Mouse (Mus musculus) ES-E14 (cell line): ENCODE measurements around the gene Oxgr1. TPM values are rescaled to one million over a fixed set of nuclear protein-coding genes. Genes with fewer than 3 reads are reported as not detected.
A peak's percentile ranks its signal among the peaks of the same experiment; 100 is the strongest.

Experiments used
- DNase-seq: peaks from one replicate; pipeline ENCODE4 v3.0.0-alpha.2; 2013; ENCODE audit warnings: low read depth, low spot score
- H3K27ac ChIP-seq: 2 replicates; pipeline ENCODE4 v1.5.1; 2012; ENCODE audit warnings: low read depth, mild to moderate bottlenecking, low read length, moderate library complexity, mixed read lengths; ENCODE audit not compliant: poor library complexity, insufficient read depth, severe bottlenecking
- H3K36me3 ChIP-seq: 2 replicates; pipeline ENCODE4 v1.6.1; 2012; ENCODE audit warnings: mild to moderate bottlenecking, low read length, moderate library complexity, mixed read lengths; ENCODE audit not compliant: control insufficient read depth, poor library complexity, insufficient read depth, severe bottlenecking
- H3K4me1 ChIP-seq, 2 experiments: fragments of 150-350 bp in 1 of 2; sonication (generic) in 1 of 2; 2 replicates each; pipeline ENCODE4 v1.6.1; 2012; ENCODE audit warnings: low read length in 2 of 2, mild to moderate bottlenecking in 1 of 2, mixed read lengths in 1 of 2; ENCODE audit not compliant: control insufficient read depth in 2 of 2, insufficient read depth in 2 of 2, poor library complexity in 1 of 2
- H3K4me3 ChIP-seq, 2 experiments: fragments of 150-350 bp in 1 of 2; sonication (generic) in 1 of 2; 2 replicates each; pipeline ENCODE4 v1.5.1; 2012; ENCODE audit warnings: low read length in 2 of 2, low read depth in 1 of 2, mild to moderate bottlenecking in 1 of 2, mixed read lengths in 1 of 2; ENCODE audit not compliant: insufficient read depth in 1 of 2, poor library complexity in 1 of 2, severe bottlenecking in 1 of 2
- H3K9ac ChIP-seq: 2 replicates; pipeline ENCODE4 v1.6.1; 2012; ENCODE audit warnings: low read depth, mild to moderate bottlenecking, low read length, mixed read lengths; ENCODE audit not compliant: poor library complexity, insufficient read depth, severe bottlenecking
- H3K9me3 ChIP-seq: fragments of 150-350 bp; sonication (generic); 2 replicates; pipeline ENCODE4 v1.6.1; 2012; ENCODE audit warnings: low read depth, mild to moderate bottlenecking, low read length; ENCODE audit not compliant: control insufficient read depth, insufficient read depth
- CHD2 ChIP-seq: IDR thresholded peaks from 2 replicates; pipeline ENCODE4 v1.6.1; 2014; ENCODE audit warnings: mild to moderate bottlenecking, low read depth, low read length, inconsistent platforms
- HCFC1 ChIP-seq: IDR thresholded peaks from 2 replicates; pipeline ENCODE4 v1.6.1; 2012; ENCODE audit warnings: low read length, inconsistent platforms, borderline replicate concordance; ENCODE audit not compliant: insufficient read depth
- MAFK ChIP-seq: IDR thresholded peaks from 2 replicates; pipeline ENCODE4 v1.6.1; 2014; ENCODE audit warnings: mild to moderate bottlenecking, low read depth, low read length, inconsistent platforms; ENCODE audit not compliant: insufficient read depth
- ZC3H11A ChIP-seq: IDR thresholded peaks from 2 replicates; pipeline ENCODE4 v1.6.1; 2012; ENCODE audit warnings: low read depth, mild to moderate bottlenecking, inconsistent platforms, low read length, borderline replicate concordance
- ZNF384 ChIP-seq: IDR thresholded peaks from 2 replicates; pipeline ENCODE4 v1.6.1; 2012; ENCODE audit warnings: low read depth, low read length, inconsistent platforms
- in situ Hi-C, 2 experiments: fragments of 600-800 bp; cut with MboI; formaldehyde crosslinking; loops; one replicate each; pipeline ENCODE4 v1.15.1; 2025; ENCODE audit warnings: low sequenced_read_pairs in 2 of 2, inconsistent platforms in 1 of 2; ENCODE audit not compliant: unreplicated experiment in 2 of 2
- total RNA-seq: library from RNA; depleted of rRNA; stranded (reverse); fragments of 300-350 nt; gene quantifications from 2 replicates; pipeline ENCODE4 v1.2.3, GENCODE M21; 2012

Gene Oxgr1
- total RNA-seq, 1 experiment: not detected

GRCm38 (mm10) chr14:120084084-120084667 is 41.9 kb upstream of the Oxgr1 start:
- Histone ChIP-seq H3K4me1 (no peaks in the 10 kb centered on the region), H3K4me3 (no peak overlapping the region), H3K9me3 (no peaks in the 10 kb centered on the region), H3K36me3 (no peaks in the 10 kb centered on the region), H3K9ac (no peak overlapping the region), H3K27ac (no peak overlapping the region)
- in situ Hi-C loops: no loop called here
- TF ChIP-seq MAFK (no peak), ZNF384 (no peak), HCFC1 (no peak), ZC3H11A (no peak), CHD2 (no peak)
- no peak for DNase-seq

- DNase-seq: peak; percentile 26
- H3K9ac ChIP-seq: no peak overlapping the region
- H3K4me3 ChIP-seq: no peak overlapping the region
- H3K36me3 ChIP-seq: no peaks in the 10 kb centered on the region
- no peak for TF ChIP-seq HCFC1
- no peak for TF ChIP-seq ZNF384
- TF ChIP-seq ZC3H11A: peak; percentile 93
- no peak for TF ChIP-seq MAFK
- TF ChIP-seq CHD2: no peak
- no peaks in the 10 kb centered on the region for H3K9me3 ChIP-seq
- no peaks in the 10 kb centered on the region for H3K4me1 ChIP-seq
- H3K27ac ChIP-seq: no peak overlapping the region
- in situ Hi-C loops: no loop called here
Observed at GRCm38 (mm10) chr14:120076192-120076591, 34.0 kb upstream of the Oxgr1 start.

- TF ChIP-seq CHD2: peak; percentile 74
- no peak for TF ChIP-seq HCFC1
- H3K9ac ChIP-seq: no peak overlapping the region
- H3K4me3 ChIP-seq: no peak overlapping the region
- no peak overlapping the region for H3K27ac ChIP-seq
- no peaks in the 10 kb centered on the region for H3K4me1 ChIP-seq
- DNase-seq: no peak
- no peaks in the 10 kb centered on the region for H3K36me3 ChIP-seq
- no peaks in the 10 kb centered on the region for H3K9me3 ChIP-seq
- in situ Hi-C loops: no loop called here
Observed at GRCm38 (mm10) chr14:120075746-120076145, 33.5 kb upstream of the Oxgr1 start.

GRCm38 (mm10) chr14:120074231-120074630 is 32.0 kb upstream of the Oxgr1 start:
- TF ChIP-seq HCFC1: no peak
- no peak for TF ChIP-seq MAFK
- no peak for TF ChIP-seq ZNF384
- TF ChIP-seq ZC3H11A: no peak
- TF ChIP-seq CHD2: no peak
- in situ Hi-C loops: loop anchor here in 1 of 2 experiments (25.0 kb wide), 1 partner anchor 1037 kb away; no protein-coding TSS in a partner anchor
- no peak overlapping the region for H3K27ac ChIP-seq
- no peaks in the 10 kb centered on the region for H3K36me3 ChIP-seq
- H3K9ac ChIP-seq: no peak overlapping the region
- no peaks in the 10 kb centered on the region for H3K4me1 ChIP-seq
- H3K9me3 ChIP-seq: no peaks in the 10 kb centered on the region
- DNase-seq: no peak
- no peak overlapping the region for H3K4me3 ChIP-seq

- in situ Hi-C loops: loop anchor here in 1 of 2 experiments (25.0 kb wide), 1 partner anchor 1024 kb away; no protein-coding TSS in a partner anchor
Observed at GRCm38 (mm10) chr14:120061096-120061495, 18.9 kb upstream of the Oxgr1 start.

More at GRCm38 (mm10) chr14:120061096-120061495, 18.9 kb upstream of the Oxgr1 start:
- no peaks in the 10 kb centered on the region for H3K9me3 ChIP-seq
- H3K27ac ChIP-seq: no peak overlapping the region
- H3K4me3 ChIP-seq: peak overlapping the region in 1 of 2 experiments; percentile 62; a peak in 1 of 4 replicates
- DNase-seq: peak; percentile 20
- no peak overlapping the region for H3K9ac ChIP-seq
- TF ChIP-seq HCFC1 (no peak), ZC3H11A (peak; percentile 86; the same call in 1 of the 2 replicates)
- H3K4me1 ChIP-seq: no peaks in the 10 kb centered on the region
- no peaks in the 10 kb centered on the region for H3K36me3 ChIP-seq
